Mouse (Mus musculus): ENCODE results near the gene Kirrel3. TPM values are rescaled to one million over a fixed set of nuclear protein-coding genes. Genes with fewer than 3 reads are reported as not detected.

Kirrel3 gene
- polyA plus RNA-seq, 1 experiment from 2014 or later: 1.0 TPM

GRCm38 (mm10) chr9:34714996-34715619 is 229.4 kb downstream of the Kirrel3 start:
- Histone ChIP-seq H3K27me3 (ENCODE audit: insufficient read depth, poor library complexity, severe bottlenecking) (peaks cover 4% of the 10 kb centered on the region; the same call in 1 of the 2 replicates), H3K27ac (no peak overlapping the region), H3K4me1 (no peaks in the 10 kb centered on the region), H3K36me3 (no peaks in the 10 kb centered on the region), H3K9me3 (no peaks in the 10 kb centered on the region), H3K4me3 (no peak overlapping the region)
- 50% methylated on average over 3 of the region's 3 CpGs for WGBS
- no peak for DNase-seq (ENCODE audit: low spot score)

DNA sequence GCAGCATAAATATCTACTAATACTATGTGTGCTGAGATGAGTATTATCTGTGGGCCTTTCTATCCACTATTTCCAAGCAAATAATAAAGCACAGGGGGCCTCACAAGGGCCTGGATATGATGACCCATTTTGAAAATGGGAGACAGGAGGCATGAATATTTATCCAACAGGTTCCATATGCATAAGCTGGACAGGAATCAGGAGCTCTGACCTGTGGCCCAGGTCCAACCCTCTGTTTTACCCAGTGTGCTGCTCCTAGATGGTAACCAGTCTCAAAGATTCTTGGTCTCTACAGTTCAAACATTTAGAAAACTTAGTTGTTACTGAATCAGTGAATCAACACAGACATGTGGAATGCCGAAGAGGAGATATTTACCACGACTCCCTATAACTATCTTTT is 230.8 kb downstream of the Kirrel3 start:
- no peak for DNase-seq (ENCODE audit: low spot score)
- no peaks in the 10 kb centered on the region for H3K9me3 ChIP-seq
- H3K4me1 ChIP-seq: peaks cover 5% of the 10 kb centered on the region; the same call in 1 of the 2 replicates
- H3K27ac ChIP-seq: no peak overlapping the region
- WGBS: 77% methylated on average over 2 of the region's 2 CpGs
- no peaks in the 10 kb centered on the region for H3K36me3 ChIP-seq
- H3K27me3 ChIP-seq (ENCODE audit: insufficient read depth, poor library complexity, severe bottlenecking): peaks cover 4% of the 10 kb centered on the region; the same call in 1 of the 2 replicates
- no peak overlapping the region for H3K4me3 ChIP-seq

DNA sequence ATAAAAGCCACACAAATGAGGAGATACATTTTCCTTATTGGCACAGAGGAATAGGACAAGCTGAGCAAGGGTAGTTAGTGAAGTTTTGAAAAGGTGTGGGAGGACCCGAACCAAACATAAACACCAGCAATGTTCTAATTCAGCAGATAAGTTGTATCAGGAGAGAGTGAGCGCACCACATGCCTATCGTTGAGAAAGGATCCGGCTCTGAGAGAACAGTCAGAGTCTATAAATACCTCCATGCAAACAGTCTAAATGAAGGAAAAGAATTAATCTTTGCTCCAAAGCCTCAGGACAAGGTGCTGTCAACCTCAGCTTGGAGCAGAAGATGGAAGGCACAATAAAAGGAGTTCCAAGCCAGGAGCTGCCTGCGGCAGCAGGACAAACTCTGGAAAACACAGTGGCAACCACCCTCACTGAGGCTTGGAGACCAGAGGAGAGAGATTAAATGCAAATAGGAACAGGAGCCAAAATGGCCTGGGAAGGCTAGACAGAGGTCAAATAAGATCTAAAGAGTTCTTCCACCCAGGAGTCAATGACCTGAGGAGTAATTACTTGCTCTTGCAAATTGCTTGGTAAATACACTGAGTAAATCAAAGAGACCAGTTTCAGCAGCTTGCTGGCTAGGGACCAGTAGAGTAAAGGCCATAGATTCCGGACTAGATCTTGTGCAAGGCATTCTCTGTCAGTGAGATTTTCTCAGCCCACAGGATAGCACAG is 235.9 kb downstream of the Kirrel3 start:
- H3K36me3 ChIP-seq: no peaks in the 10 kb centered on the region
- peaks cover 9% of the 10 kb centered on the region for H3K27me3 ChIP-seq (ENCODE audit: insufficient read depth, poor library complexity, severe bottlenecking)
- peaks cover 15% of the 10 kb centered on the region; the same call in 1 of the 2 replicates for H3K4me1 ChIP-seq
- no peaks in the 10 kb centered on the region for H3K9me3 ChIP-seq
- no peak overlapping the region; the same call in 1 of the 2 replicates for H3K27ac ChIP-seq
- WGBS: 35% methylated on average over 6 of the region's 6 CpGs
- no peak for DNase-seq (ENCODE audit: low spot score)
- no peak overlapping the region for H3K4me3 ChIP-seq

DNA sequence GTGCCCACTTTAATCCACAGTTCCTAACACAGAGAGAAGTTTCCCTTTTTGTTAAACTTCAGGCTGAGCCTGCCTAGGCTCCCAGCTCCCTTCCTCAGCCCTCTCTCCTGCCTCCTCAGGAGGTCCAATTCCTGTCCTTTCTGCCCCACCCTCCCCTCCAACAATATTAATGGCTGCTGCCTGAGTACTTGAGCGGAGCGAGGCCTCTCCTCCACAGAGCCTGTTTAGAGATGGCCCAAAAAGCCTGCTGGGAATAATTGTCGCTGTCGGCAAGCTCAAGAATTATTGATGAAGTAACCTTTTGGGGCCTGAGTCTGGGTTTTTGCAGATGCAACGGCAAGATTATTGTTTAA is 236.5 kb downstream of the Kirrel3 start:
- Histone ChIP-seq H3K4me1 (peaks cover 15% of the 10 kb centered on the region; the same call in 1 of the 2 replicates), H3K4me3 (no peak overlapping the region), H3K9me3 (no peaks in the 10 kb centered on the region), H3K27me3 (ENCODE audit: insufficient read depth, poor library complexity, severe bottlenecking) (peaks cover 9% of the 10 kb centered on the region), H3K27ac (no peak overlapping the region; the same call in 1 of the 2 replicates), H3K36me3 (no peaks in the 10 kb centered on the region)
- WGBS: 65% methylated on average over 5 of the region's 5 CpGs
- DNase-seq (ENCODE audit: low spot score): no peak

DNA sequence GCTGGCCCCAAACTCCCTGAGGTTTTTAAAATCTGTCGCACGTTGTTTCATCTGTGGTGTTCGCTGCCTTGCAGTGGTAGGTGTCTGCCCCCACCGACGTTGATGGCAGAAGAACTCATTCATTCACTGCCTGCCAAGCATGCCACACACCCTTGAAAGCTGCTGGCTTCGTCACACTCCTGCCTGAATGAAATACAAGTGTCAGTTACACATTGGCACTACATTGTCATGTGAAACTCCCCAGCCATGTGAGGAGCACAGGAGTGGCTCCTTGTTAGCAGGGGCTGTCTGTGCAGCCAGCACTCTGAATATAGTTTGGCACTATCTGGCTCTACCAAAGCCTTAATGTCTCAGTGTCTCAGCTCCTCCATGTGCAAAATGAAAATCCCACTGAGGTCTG is 246.8 kb downstream of the Kirrel3 start:
- H3K27ac ChIP-seq: no peak overlapping the region
- H3K4me3 ChIP-seq: no peak overlapping the region
- no peaks in the 10 kb centered on the region for H3K9me3 ChIP-seq
- no peaks in the 10 kb centered on the region for H3K36me3 ChIP-seq
- no peaks in the 10 kb centered on the region for H3K27me3 ChIP-seq (ENCODE audit: insufficient read depth, poor library complexity, severe bottlenecking)
- DNase-seq (ENCODE audit: low spot score): no peak
- 77% methylated on average over 6 of the region's 6 CpGs for WGBS
- H3K4me1 ChIP-seq: no peaks in the 10 kb centered on the region

DNA sequence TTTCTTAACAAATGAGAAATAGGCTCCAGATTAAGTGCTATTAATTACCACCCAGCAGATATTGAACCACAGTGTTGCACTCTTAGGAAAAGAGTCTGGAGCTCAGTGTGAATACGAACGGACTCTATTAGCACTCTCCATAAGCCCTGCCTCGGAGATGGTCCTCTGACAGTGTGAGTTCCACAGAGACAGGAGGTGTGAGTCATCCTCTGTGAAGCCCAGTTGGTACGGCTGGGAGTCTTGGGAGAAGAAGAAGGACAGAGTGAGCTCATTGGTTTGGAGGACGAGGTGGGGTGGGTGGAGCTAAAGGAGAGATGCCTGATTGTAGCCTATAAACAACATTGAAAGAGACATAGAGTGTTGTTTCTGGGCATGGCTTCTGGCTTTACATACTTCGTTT is 247.9 kb downstream of the Kirrel3 start:
- 53% methylated on average over 6 of the region's 6 CpGs for WGBS
- H3K27me3 ChIP-seq (ENCODE audit: insufficient read depth, poor library complexity, severe bottlenecking): no peaks in the 10 kb centered on the region
- H3K36me3 ChIP-seq: no peaks in the 10 kb centered on the region
- H3K4me3 ChIP-seq: no peak overlapping the region
- H3K9me3 ChIP-seq: no peaks in the 10 kb centered on the region
- H3K4me1 ChIP-seq: no peaks in the 10 kb centered on the region
- H3K27ac ChIP-seq: no peak overlapping the region
- no peak for DNase-seq (ENCODE audit: low spot score)

DNA sequence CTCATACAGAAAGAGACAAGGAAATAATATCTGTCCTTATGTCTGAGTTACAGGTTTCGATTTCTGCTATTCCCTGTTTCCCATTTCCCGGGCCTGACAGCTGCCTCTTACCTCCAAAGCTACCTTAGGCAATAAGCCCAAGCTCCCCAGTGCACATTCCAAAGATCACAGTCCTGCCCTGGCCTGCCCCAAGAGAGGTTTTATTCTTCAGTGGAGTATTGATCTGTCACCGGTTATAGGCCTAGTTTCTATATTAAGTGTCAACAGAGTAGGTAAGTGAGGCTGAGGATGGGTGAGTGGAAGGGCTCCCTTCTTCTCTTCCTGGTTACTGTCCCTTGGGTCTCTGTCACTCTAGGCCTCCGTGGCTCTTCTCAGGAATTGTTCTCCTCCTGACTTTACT is 249.3 kb downstream of the Kirrel3 start:
- no peaks in the 10 kb centered on the region for H3K4me1 ChIP-seq
- H3K36me3 ChIP-seq: no peaks in the 10 kb centered on the region
- 76% methylated on average over 4 of the region's 4 CpGs for WGBS
- H3K4me3 ChIP-seq: no peak overlapping the region
- H3K9me3 ChIP-seq: no peaks in the 10 kb centered on the region
- H3K27ac ChIP-seq: no peak overlapping the region
- no peak for DNase-seq (ENCODE audit: low spot score)
- no peaks in the 10 kb centered on the region for H3K27me3 ChIP-seq (ENCODE audit: insufficient read depth, poor library complexity, severe bottlenecking)

DNA sequence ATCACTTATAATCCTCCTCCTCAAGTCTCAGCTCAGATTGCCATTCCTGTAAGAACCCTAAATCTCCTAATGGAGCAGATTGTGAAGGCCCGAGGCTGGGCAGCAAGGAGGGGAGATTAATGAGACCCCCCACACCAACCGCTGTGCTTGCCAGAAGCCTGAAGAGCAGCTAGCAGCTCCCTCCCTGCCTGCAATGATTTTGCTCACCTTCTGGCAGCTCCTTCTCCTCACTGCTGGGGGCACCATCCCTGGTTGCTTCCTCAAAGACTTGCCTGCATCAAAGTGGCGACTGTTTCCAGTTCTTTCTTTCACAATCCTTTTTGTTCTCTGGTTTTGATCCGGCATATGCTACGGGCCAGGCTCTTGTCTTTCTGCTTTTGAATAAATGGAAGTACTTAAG is 253.7 kb downstream of the Kirrel3 start:
- Histone ChIP-seq H3K4me3 (no peak overlapping the region), H3K27me3 (ENCODE audit: insufficient read depth, poor library complexity, severe bottlenecking) (no peaks in the 10 kb centered on the region; the same call in 1 of the 2 replicates), H3K27ac (no peak overlapping the region), H3K9me3 (no peaks in the 10 kb centered on the region), H3K4me1 (no peaks in the 10 kb centered on the region), H3K36me3 (no peaks in the 10 kb centered on the region)
- 49% methylated on average over 5 of the region's 5 CpGs for WGBS
- DNase-seq (ENCODE audit: low spot score): no peak

DNA sequence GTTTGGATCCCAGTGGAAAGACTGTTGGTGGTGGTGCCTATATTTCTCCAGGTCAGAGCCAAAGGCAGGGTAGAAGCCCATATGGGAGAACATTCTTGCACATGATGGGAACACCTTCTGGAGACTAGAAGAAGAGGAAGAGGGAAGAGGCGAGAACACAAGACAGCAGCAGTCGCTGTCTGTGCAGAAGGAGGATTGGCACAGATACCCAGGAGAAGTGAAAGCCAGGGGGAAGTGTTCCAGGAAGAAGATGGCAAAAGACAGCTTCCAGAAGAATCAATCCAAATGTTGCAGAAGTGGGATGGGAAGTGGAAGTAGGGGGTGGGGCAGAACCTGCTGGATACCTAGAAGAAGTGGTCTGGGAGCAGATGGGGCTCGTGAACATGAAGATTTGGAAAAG is 255.1 kb downstream of the Kirrel3 start:
- no peak overlapping the region for H3K27ac ChIP-seq
- no peaks in the 10 kb centered on the region for H3K4me1 ChIP-seq
- no peak for DNase-seq (ENCODE audit: low spot score)
- H3K4me3 ChIP-seq: no peak overlapping the region
- WGBS: 77% methylated on average over 3 of the region's 3 CpGs
- no peaks in the 10 kb centered on the region; the same call in 1 of the 2 replicates for H3K27me3 ChIP-seq (ENCODE audit: insufficient read depth, poor library complexity, severe bottlenecking)
- no peaks in the 10 kb centered on the region for H3K9me3 ChIP-seq
- H3K36me3 ChIP-seq: no peaks in the 10 kb centered on the region

DNA sequence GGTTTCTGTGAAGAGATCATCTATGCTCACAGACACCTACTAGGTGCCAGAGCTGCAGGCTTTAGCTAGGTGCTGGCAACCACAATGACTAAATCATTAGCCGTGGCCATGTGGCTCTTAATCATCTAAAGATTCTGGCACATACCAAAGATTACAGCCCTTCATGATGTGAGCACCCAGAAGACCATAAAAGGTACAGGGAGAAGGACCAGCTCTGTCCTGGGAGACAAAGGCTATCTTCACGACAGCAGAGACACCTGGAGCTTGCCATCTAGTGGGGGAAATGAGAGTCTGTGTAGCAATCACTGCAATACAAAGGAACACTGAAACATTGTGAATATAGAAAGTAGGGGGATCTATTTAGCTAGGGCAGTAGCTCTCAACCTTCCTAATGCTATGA is 262.3 kb downstream of the Kirrel3 start:
- 30% methylated on average over 2 of the region's 2 CpGs for WGBS
- Histone ChIP-seq H3K27ac (no peak overlapping the region), H3K36me3 (no peaks in the 10 kb centered on the region), H3K9me3 (no peaks in the 10 kb centered on the region), H3K4me3 (no peak overlapping the region), H3K27me3 (ENCODE audit: insufficient read depth, poor library complexity, severe bottlenecking) (no peaks in the 10 kb centered on the region), H3K4me1 (peaks cover 8% of the 10 kb centered on the region)
- DNase-seq (ENCODE audit: low spot score): no peak

DNA sequence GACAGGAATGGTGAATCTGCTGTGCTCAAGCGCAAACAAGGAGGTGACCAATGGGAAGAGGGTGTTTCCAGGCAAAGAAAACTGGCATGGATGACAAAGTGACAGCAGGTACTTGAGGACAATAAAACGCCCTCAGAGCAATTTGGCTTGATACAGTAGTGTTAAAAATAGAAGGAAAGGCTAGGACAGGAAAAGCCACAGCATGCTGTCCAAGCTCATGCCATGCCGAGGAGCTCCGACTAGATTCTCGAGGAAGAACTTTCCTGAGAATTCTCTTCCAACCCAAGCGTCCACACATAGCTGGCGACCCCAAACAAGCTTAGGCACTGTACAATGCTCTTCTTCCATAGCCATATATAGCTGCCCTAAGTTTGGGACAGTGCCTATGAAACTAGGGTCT is 263.5 kb downstream of the Kirrel3 start:
- Histone ChIP-seq H3K4me1 (peaks cover 8% of the 10 kb centered on the region), H3K4me3 (no peak overlapping the region), H3K9me3 (no peaks in the 10 kb centered on the region), H3K27me3 (ENCODE audit: insufficient read depth, poor library complexity, severe bottlenecking) (no peaks in the 10 kb centered on the region), H3K27ac (no peak overlapping the region), H3K36me3 (no peaks in the 10 kb centered on the region)
- no peak for DNase-seq (ENCODE audit: low spot score)
- 58% methylated on average over 7 of the region's 7 CpGs for WGBS

DNA sequence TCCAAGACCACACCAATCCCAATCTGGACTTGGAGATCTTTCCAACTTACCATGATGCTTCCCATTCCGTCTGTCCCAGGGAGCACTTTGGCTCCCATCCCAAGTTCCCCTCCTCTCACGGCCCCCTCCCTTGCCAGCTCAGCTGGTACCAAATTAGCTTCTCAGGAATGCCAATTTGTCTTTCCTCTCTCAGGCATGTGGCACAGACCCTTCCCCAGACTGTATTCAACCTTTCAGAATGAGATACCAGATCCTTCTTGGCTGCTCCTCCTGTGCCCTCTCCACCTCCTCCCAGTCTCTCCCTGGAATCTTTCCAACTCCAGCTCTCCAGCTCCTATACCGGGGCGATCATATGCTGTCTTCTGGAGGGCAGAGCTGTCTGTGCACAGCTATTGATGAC is 264.2 kb downstream of the Kirrel3 start:
- Histone ChIP-seq H3K27ac (no peak overlapping the region), H3K4me3 (no peak overlapping the region), H3K9me3 (no peaks in the 10 kb centered on the region), H3K36me3 (no peaks in the 10 kb centered on the region), H3K4me1 (peaks cover 8% of the 10 kb centered on the region), H3K27me3 (ENCODE audit: insufficient read depth, poor library complexity, severe bottlenecking) (no peaks in the 10 kb centered on the region)
- 62% methylated on average over 4 of the region's 4 CpGs for WGBS
- DNase-seq (ENCODE audit: low spot score): no peak

- Histone ChIP-seq H3K27me3 (ENCODE audit: insufficient read depth, poor library complexity, severe bottlenecking) (no peaks in the 10 kb centered on the region), H3K4me3 (no peak overlapping the region), H3K27ac (no peak overlapping the region), H3K9me3 (no peaks in the 10 kb centered on the region), H3K36me3 (no peaks in the 10 kb centered on the region), H3K4me1 (peaks cover 8% of the 10 kb centered on the region)
- 28% methylated on average over 2 of the region's 2 CpGs for WGBS
- no peak for DNase-seq (ENCODE audit: low spot score)
Observed at GRCm38 (mm10) chr9:34750887-34751286, 265.2 kb downstream of the Kirrel3 start.
